Mouse (Mus musculus) large intestine, adult 2 months (tissue): ENCODE measurements at regions not wholly inside any gene's neighbourhood (a gene's known extent, or its start where the extent isn't known, plus 50 kb on each side); places are given as distances from the start of the nearest gene placed in this dataset.

ENCODE experiments used
- DNase-seq: peaks from one replicate; pipeline ENCODE4 v3.0.0-alpha.2; 2012; ENCODE audit warnings: low read depth, low spot score
- WGBS: fragments of 180-500 bp; shearing (Covaris S2); methylation state at CpG from one replicate; pipeline ENCODE4 v1.1.7; 2018; 5-methylcytosine and 5-hydroxymethylcytosine counted together

DNA sequence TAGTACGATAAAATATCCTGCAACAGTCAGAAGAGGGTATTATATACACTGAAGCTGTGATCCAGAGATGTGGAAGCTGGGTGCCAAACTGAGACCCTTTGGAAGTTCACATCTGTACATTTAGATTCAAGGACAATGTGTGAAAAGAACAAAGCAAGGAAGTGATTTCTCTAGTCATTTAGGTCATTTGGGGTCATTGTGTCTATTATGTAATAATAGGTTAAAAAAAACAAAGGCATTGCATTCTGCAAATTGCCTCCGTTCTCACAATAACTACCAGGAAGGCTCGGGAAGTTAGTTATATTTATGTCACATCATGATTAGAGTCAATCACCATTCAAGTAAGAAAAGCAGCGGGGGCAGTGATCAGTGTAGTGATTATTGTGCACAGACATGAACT lies 563.3 kb downstream of the Trim52 start:
- no peak for DNase-seq
- 64% methylated on average over 4 of the region's 4 CpGs for WGBS

DNA sequence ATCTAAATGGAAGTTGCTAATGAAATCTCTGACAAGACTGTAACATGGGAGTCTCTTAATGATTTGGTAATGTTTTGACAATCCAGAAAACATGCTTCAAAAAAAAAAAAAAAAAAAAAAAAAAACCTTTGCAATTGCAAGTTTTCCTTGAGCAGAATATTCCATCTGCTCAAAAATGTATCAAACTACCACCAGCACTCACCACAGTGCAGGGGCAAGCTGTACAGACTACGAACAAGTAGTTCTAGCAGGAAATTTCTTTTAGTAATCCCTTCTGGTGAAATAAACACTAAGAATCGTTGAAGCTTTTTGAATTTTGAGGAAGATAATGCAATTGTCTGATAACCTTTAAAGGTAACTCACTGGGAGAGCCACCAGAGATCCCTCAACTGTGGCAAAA lies 572.0 kb downstream of the Trim52 start:
- WGBS, result 67% methylated on average over 2 of the region's 2 CpGs
- DNase-seq, result no peak

DNA sequence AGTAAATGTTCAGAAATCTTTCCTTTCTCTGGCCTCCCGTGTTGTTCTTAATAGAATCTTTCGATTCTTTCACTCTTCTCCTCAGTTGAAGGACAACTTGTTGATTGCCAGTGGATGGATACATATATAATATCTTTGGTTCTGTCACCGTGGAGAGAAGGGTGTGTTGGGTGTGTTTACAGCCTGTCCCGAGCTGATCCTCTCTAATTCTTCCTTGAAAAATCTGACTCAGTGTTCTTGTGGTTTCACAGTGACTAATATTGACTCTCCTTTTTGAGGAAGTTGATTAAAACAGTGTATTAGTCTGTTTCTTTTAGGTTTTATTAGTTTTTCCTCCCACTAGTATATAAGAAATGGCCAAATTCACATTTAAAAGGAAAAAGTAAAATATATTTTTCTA lies 575.2 kb downstream of the Trim52 start:
- DNase-seq, result no peak
- 43% methylated on average over 4 of the region's 4 CpGs for WGBS

DNA sequence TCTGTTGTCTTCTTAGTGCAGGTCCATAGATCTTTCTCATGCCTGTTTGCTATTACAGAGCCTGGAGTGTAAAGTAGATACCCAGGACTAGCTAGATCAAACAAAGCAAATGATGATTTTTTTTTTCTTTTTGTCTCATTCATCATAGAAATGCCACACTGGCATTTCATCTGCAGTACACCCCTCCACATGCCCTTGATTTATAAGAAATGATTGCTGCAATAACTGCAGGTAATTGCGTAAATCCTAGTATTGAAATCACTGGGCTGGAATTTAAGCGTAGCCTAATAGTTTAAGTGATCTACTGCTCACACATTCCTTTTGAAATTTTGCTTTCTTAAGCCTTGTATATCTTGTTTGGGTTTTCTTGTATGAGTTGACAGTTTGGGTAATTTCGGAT lies 581.4 kb downstream of the Trim52 start:
- 67% methylated on average over 3 of the region's 3 CpGs for WGBS
- no peak for DNase-seq

DNA sequence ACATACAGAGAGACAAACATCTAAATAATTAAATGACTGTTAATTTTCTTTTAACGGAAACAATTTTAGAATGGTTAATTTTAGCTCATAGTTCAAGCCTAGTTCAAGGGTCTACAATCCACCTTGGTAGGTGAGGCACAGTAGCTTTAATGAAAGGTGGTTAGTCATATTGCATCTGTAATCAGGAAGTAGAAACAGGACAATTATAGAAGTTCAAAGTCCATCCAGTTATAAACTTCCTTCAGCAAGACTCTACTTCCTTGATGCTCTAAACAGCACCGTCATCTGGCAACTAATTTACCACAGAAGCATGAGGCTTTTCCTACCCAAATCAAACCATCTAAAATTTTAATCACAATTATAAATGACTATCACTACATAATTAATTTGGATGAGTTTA lies 608.0 kb downstream of the Trim52 start:
- 39% methylated on average over 2 of the region's 2 CpGs for WGBS
- peak; percentile 60 for DNase-seq

DNA sequence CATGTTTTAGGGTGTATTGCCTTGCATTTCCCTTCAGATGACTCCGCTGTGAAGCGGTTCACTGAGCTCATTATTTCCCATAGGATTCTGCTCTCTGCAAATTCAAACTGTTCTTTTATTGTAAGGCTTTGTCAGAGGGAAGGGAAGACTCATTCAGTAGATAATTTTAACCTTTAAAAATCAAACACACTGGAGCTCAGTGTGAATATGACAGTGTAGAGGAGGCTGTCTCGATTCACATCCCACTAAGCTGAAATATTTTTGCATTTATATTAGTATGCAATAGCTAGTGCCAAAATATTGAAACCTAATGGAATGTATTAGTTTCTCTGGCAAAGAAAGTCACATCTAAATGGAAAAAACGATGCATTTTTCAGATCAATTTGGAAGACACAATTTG lies 627.8 kb downstream of the Trim52 start:
- WGBS, result 71% methylated on average over 4 of the region's 4 CpGs
- DNase-seq, result no peak

DNA sequence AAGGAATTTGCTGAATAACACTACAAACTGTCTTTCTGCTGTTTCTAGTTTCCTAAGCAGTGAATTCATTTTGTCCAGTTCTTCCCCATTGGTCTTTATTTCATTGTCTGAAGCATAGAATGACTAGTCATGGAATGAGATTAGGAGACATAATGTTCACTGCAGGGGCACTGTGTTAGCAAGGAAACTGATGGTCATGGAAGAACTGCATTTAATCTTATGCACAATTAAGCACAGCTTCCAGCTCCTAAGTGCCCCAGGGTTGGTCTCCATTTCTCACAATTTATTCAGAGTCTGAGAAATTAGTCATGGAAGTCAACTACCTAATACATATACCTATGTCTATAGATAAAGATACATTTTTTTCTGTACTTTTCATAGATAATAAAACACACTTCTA lies 634.9 kb downstream of the Trim52 start:
- no peak for DNase-seq

DNA sequence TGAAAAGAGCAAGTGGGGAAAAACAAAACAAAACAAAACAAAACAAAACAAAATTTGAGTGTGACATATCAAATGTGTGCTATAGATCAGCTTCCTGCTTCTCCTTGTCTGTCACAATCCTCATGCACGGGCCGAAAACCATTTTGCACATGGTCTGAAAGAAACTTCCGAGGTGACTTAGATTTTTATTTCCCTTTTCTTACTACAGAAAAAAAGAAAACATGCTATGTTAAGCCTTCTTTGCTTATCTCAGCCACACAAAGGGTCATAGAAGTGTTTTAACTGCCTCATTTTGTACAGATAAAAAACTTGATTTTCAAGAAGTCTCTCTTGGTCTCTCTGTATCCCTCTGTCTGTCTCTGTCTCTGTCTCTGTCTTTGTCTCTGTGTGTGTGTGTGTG lies 654.2 kb downstream of the Trim52 start:
- 76% methylated on average over 3 of the region's 3 CpGs for WGBS
- DNase-seq, result no peak

DNA sequence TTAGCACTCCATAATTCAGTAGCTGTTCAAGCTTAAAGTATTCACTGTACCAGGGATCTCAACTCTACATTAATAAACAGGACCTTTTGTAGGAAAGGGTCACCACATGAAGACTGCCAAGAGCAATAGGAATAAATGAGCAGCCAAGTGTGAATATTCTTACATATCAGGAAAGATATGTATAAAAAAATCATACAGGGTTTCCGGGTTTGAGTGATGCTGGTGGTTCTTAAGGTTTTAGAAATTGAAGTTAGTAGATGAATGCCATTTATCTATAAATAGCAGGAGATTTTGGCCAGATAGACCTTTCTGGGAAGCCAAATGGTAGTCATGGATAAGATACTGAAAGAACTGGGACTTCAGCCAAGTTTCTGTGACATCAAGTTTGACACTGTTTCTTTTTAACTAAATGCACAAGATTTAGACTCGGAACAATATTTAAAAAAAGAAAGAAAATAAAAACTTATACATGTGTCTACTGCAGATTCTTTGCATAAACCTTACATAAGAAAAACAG lies 657.1 kb downstream of the Trim52 start:
- no peak for DNase-seq
- 83% methylated on average over 2 of the region's 2 CpGs for WGBS

DNA sequence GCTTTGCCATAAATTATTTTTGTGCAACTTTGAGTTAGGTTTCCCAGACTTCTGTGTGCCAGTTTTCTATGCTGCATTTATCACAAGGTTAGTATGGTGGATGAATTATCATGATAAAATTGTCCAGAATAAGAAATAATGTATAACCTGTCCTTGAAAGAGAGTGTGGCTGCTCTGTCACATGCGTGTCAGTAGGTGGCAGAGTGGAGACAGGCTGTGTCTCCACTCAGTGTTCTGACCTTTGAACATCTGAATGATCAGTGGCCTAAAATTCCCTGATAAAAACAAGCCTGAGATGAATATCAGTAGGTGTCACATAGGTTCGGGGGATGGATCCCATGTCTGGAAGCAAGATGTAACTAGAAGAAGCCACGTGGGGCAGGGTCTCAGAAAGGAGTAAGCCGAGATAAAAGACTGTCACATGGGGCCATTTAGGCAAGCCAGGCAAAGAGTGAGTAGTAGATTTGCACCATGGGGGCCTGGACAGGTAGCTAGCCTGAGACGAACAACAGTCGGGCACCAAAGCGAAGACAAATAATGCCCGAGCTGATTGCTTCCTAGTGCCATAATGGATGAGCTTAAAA lies 660.0 kb downstream of the Trim52 start:
- no peak for DNase-seq
- WGBS, result 78% methylated on average over 8 of the region's 8 CpGs
